Mouse (Mus musculus): ENCODE measurements around the gene Inpp4b. TPM values are rescaled to one million over a fixed set of nuclear protein-coding genes. Genes with fewer than 3 reads are reported as not detected.

Gene Inpp4b
- polyA plus RNA-seq, 1 experiment from 2014 or later = 9.8 TPM

- Histone ChIP-seq H3K27ac (no peak overlapping the region), H3K9me3 (replicated peaks) (no peaks in the 10 kb centered on the region), H3K4me1 (no peaks in the 10 kb centered on the region), H3K4me3 (replicated peaks) (no peak overlapping the region), H3K4me2 (no peak overlapping the region), H3K27me3 (no peaks in the 10 kb centered on the region), H3K36me3 (no peaks in the 10 kb centered on the region), H3K9ac (no peak overlapping the region)
- 71% methylated on average over 4 of the region's 4 CpGs for WGBS
- no peak for ATAC-seq (replicated peaks; ENCODE audit: low FRiP score)
Observed at GRCm38 (mm10) chr8:81371844-81372243, 29.5 kb downstream of the Inpp4b start.

- no peaks in the 10 kb centered on the region for H3K36me3 ChIP-seq
- no peaks in the 10 kb centered on the region for H3K4me1 ChIP-seq
- H3K9me3 ChIP-seq (replicated peaks) = no peaks in the 10 kb centered on the region
- 79% methylated on average over 4 of the region's 4 CpGs for WGBS
- H3K4me2 ChIP-seq = no peak overlapping the region
- H3K27ac ChIP-seq = no peak overlapping the region
- no peak overlapping the region for H3K9ac ChIP-seq
- no peaks in the 10 kb centered on the region for H3K27me3 ChIP-seq
- ATAC-seq (replicated peaks; ENCODE audit: low FRiP score) = no peak
- H3K4me3 ChIP-seq (replicated peaks) = no peak overlapping the region
Observed at GRCm38 (mm10) chr8:81374877-81375475, 32.6 kb downstream of the Inpp4b start.

- 75% methylated on average over 6 of the region's 6 CpGs for WGBS
- ATAC-seq (replicated peaks; ENCODE audit: low FRiP score) = no peak
- H3K27me3 ChIP-seq = no peaks in the 10 kb centered on the region
Observed at GRCm38 (mm10) chr8:81388953-81389352, 46.6 kb downstream of the Inpp4b start.

GRCm38 (mm10) chr8:81399071-81399470 lies 56.7 kb downstream of the Inpp4b start:
- H3K4me1 ChIP-seq = no peaks in the 10 kb centered on the region
- no peak overlapping the region for H3K27ac ChIP-seq
- H3K9me3 ChIP-seq (replicated peaks) = no peaks in the 10 kb centered on the region
- H3K4me2 ChIP-seq = no peak overlapping the region
- H3K36me3 ChIP-seq = no peaks in the 10 kb centered on the region
- no peak overlapping the region for H3K4me3 ChIP-seq (replicated peaks)
- no peak for ATAC-seq (replicated peaks; ENCODE audit: low FRiP score)
- H3K27me3 ChIP-seq = no peaks in the 10 kb centered on the region
- no peak overlapping the region for H3K9ac ChIP-seq

More at GRCm38 (mm10) chr8:81388953-81389352, 46.6 kb downstream of the Inpp4b start:
- Histone ChIP-seq H3K27ac (no peak overlapping the region), H3K36me3 (no peaks in the 10 kb centered on the region), H3K4me3 (replicated peaks) (no peak overlapping the region), H3K4me1 (no peaks in the 10 kb centered on the region), H3K9ac (no peak overlapping the region), H3K4me2 (no peak overlapping the region), H3K9me3 (replicated peaks) (no peaks in the 10 kb centered on the region)

- Histone ChIP-seq H3K4me3 (replicated peaks) (no peak overlapping the region), H3K9ac (no peak overlapping the region), H3K4me2 (no peak overlapping the region), H3K9me3 (replicated peaks) (no peaks in the 10 kb centered on the region), H3K36me3 (no peaks in the 10 kb centered on the region), H3K27ac (no peak overlapping the region), H3K4me1 (no peaks in the 10 kb centered on the region), H3K27me3 (no peaks in the 10 kb centered on the region)
- WGBS = 76% methylated on average over 4 of the region's 4 CpGs
- no peak for ATAC-seq (replicated peaks; ENCODE audit: low FRiP score)
Observed at GRCm38 (mm10) chr8:81399501-81399900, 57.1 kb downstream of the Inpp4b start.

GRCm38 (mm10) chr8:81412707-81413106 lies 70.4 kb downstream of the Inpp4b start:
- Histone ChIP-seq H3K27ac (no peak overlapping the region), H3K4me1 (no peaks in the 10 kb centered on the region), H3K4me2 (no peak overlapping the region), H3K9me3 (replicated peaks) (no peaks in the 10 kb centered on the region), H3K36me3 (no peaks in the 10 kb centered on the region), H3K4me3 (replicated peaks) (no peak overlapping the region), H3K27me3 (no peaks in the 10 kb centered on the region), H3K9ac (no peak overlapping the region)
- 62% methylated on average over 2 of the region's 2 CpGs for WGBS
- ATAC-seq (replicated peaks; ENCODE audit: low FRiP score) = no peak

GRCm38 (mm10) chr8:81443957-81444356 lies 101.6 kb downstream of the Inpp4b start:
- H3K9me3 ChIP-seq (replicated peaks) = no peaks in the 10 kb centered on the region
- no peak for ATAC-seq (replicated peaks; ENCODE audit: low FRiP score)
- WGBS = 87% methylated on average over 3 of the region's 3 CpGs

GRCm38 (mm10) chr8:81449798-81450197 lies 107.4 kb downstream of the Inpp4b start:
- no peak overlapping the region for H3K27ac ChIP-seq
- no peak for ATAC-seq (replicated peaks; ENCODE audit: low FRiP score)
- H3K4me3 ChIP-seq (replicated peaks) = no peak overlapping the region
- H3K36me3 ChIP-seq = no peaks in the 10 kb centered on the region
- no peaks in the 10 kb centered on the region for H3K27me3 ChIP-seq
- no peak overlapping the region for H3K4me2 ChIP-seq
- H3K9ac ChIP-seq = no peak overlapping the region
- 74% methylated on average over 2 of the region's 2 CpGs for WGBS
- no peaks in the 10 kb centered on the region for H3K9me3 ChIP-seq (replicated peaks)
- no peaks in the 10 kb centered on the region for H3K4me1 ChIP-seq

More at GRCm38 (mm10) chr8:81443957-81444356, 101.6 kb downstream of the Inpp4b start:
- no peaks in the 10 kb centered on the region for H3K4me1 ChIP-seq
- no peak overlapping the region for H3K27ac ChIP-seq
- H3K9ac ChIP-seq = no peak overlapping the region
- no peak overlapping the region for H3K4me3 ChIP-seq (replicated peaks)
- no peaks in the 10 kb centered on the region for H3K36me3 ChIP-seq
- H3K4me2 ChIP-seq = no peak overlapping the region
- no peaks in the 10 kb centered on the region for H3K27me3 ChIP-seq

- H3K9me3 ChIP-seq (replicated peaks) = no peaks in the 10 kb centered on the region
- ATAC-seq (replicated peaks; ENCODE audit: low FRiP score) = no peak
- 53% methylated on average over 6 of the region's 6 CpGs for WGBS
Observed at GRCm38 (mm10) chr8:81452082-81452481, 109.7 kb downstream of the Inpp4b start.

GRCm38 (mm10) chr8:81454830-81455229 lies 112.5 kb downstream of the Inpp4b start:
- H3K27me3 ChIP-seq = no peaks in the 10 kb centered on the region
- H3K4me3 ChIP-seq (replicated peaks) = no peak overlapping the region
- no peak overlapping the region for H3K27ac ChIP-seq
- no peaks in the 10 kb centered on the region for H3K9me3 ChIP-seq (replicated peaks)
- H3K4me1 ChIP-seq = no peaks in the 10 kb centered on the region
- H3K9ac ChIP-seq = no peak overlapping the region
- no peak overlapping the region for H3K4me2 ChIP-seq
- 85% methylated on average over 2 of the region's 2 CpGs for WGBS
- ATAC-seq (replicated peaks; ENCODE audit: low FRiP score) = no peak
- no peaks in the 10 kb centered on the region for H3K36me3 ChIP-seq

More at GRCm38 (mm10) chr8:81452082-81452481, 109.7 kb downstream of the Inpp4b start:
- H3K27me3 ChIP-seq = no peaks in the 10 kb centered on the region
- H3K9ac ChIP-seq = no peak overlapping the region
- no peak overlapping the region for H3K4me2 ChIP-seq
- H3K36me3 ChIP-seq = no peaks in the 10 kb centered on the region
- no peak overlapping the region for H3K27ac ChIP-seq
- no peak overlapping the region for H3K4me3 ChIP-seq (replicated peaks)
- no peaks in the 10 kb centered on the region for H3K4me1 ChIP-seq

GRCm38 (mm10) chr8:81463762-81464161 lies 121.4 kb downstream of the Inpp4b start:
- Histone ChIP-seq H3K27me3 (no peaks in the 10 kb centered on the region), H3K4me1 (no peaks in the 10 kb centered on the region), H3K4me2 (no peak overlapping the region), H3K27ac (no peak overlapping the region), H3K4me3 (replicated peaks) (no peak overlapping the region), H3K36me3 (no peaks in the 10 kb centered on the region), H3K9ac (no peak overlapping the region), H3K9me3 (replicated peaks) (no peaks in the 10 kb centered on the region)
- 71% methylated on average over 3 of the region's 3 CpGs for WGBS
- ATAC-seq (replicated peaks; ENCODE audit: low FRiP score) = no peak

GRCm38 (mm10) chr8:81466776-81467175 lies 124.4 kb downstream of the Inpp4b start:
- Histone ChIP-seq H3K4me1 (no peaks in the 10 kb centered on the region), H3K9ac (no peak overlapping the region), H3K4me3 (replicated peaks) (no peak overlapping the region), H3K9me3 (replicated peaks) (no peaks in the 10 kb centered on the region), H3K4me2 (no peak overlapping the region), H3K36me3 (no peaks in the 10 kb centered on the region), H3K27me3 (no peaks in the 10 kb centered on the region), H3K27ac (no peak overlapping the region)
- WGBS = 67% methylated on average over 2 of the region's 2 CpGs
- no peak for ATAC-seq (replicated peaks; ENCODE audit: low FRiP score)

GRCm38 (mm10) chr8:81478674-81479073 lies 136.3 kb downstream of the Inpp4b start:
- Histone ChIP-seq H3K4me1 (no peaks in the 10 kb centered on the region), H3K27me3 (no peaks in the 10 kb centered on the region), H3K9me3 (replicated peaks) (no peaks in the 10 kb centered on the region), H3K4me2 (no peak overlapping the region), H3K4me3 (replicated peaks) (no peak overlapping the region), H3K27ac (no peak overlapping the region), H3K36me3 (no peaks in the 10 kb centered on the region), H3K9ac (no peak overlapping the region)
- ATAC-seq (replicated peaks; ENCODE audit: low FRiP score) = no peak
- 33% methylated on average over 3 of the region's 3 CpGs for WGBS

Data from kidney, embryonic 15.5 days (tissue).